Mouse (Mus musculus) liver, postnatal 0 days (tissue): ENCODE data around the gene Map3k6.

Experiments used
- CTCF ChIP-seq: sonication (generic); IDR thresholded peaks from 2 replicates; pipeline ENCODE4 v1.5.1; 2016; ENCODE audit warnings: antibody characterized with exemption, low read depth
- EP300 ChIP-seq: IDR thresholded peaks from 2 replicates; pipeline ENCODE4 v1.6.1; 2016; ENCODE audit warnings: antibody characterized with exemption, low read depth, mild to moderate bottlenecking

- TF ChIP-seq CTCF, result peak; percentile 98
- no peak for TF ChIP-seq EP300
These were observed 57.2 kb downstream of the Map3k6 start for GRCm38 (mm10) chr4:133297801-133298238.
